In the genomic region with DNA sequence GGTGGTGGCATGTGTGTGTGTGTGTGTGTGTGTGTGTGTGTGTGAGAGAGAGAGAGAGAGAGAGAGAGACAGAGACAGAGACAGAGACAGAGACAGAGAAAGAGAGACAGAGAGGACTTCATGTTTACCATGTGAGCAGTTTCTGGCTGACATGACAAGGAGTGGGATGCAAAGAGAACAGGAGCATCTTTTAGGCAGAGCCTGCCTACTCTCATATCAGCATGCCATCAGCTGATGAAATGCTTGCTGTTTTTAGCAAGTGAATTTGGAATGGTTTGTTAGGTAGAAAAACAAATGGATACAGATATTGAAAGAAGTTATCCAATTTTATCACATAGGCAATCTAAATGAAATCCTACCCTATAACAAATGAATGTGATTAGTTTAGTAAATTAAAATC, we compare ENCODE assay signal across 12 mouse cellular contexts.
"Had no signal": no experiment of that assay in that cellular context is flagged by ENCODE, and none has a peak within 500 bp of the region (broad histone marks: within the 10 kb centered on the region; RNA-seq: fewer than 3 reads in every experiment).

No protein-coding gene starts in this region.

- DNase-seq: kidney, adult 11 months; kidney, adult 8-10 months; kidney, postnatal 10 days; kidney, postnatal 36 days; left cerebral cortex, postnatal 4 days; liver, postnatal 0 days; lung, embryonic 14.5 days; right cerebral cortex, postnatal 14 days; spleen, adult 18-20 months; thymus, adult 2 months; thymus, postnatal 14 days; thymus, postnatal 4 days had no signal
